Mouse (Mus musculus) 3134 (cell line): ENCODE measurements around the gene Slit2.

Source experiments
- DNase-seq: peaks from one replicate; pipeline ENCODE4 v3.0.0-alpha.2; 2011; ENCODE audit warnings: low spot score; ENCODE audit not compliant: insufficient read length; ENCODE audit errors: extremely low read depth

Slit2 gene

GRCm38 (mm10) chr5:48050637-48051314 lies 67.8 kb downstream of the Slit2 start:
- no peak for DNase-seq

GRCm38 (mm10) chr5:48058612-48059011 lies 75.7 kb downstream of the Slit2 start:
- DNase-seq: no peak

GRCm38 (mm10) chr5:48060715-48061114 lies 77.8 kb downstream of the Slit2 start:
- DNase-seq: no peak

- DNase-seq: no peak
Measured at GRCm38 (mm10) chr5:48078730-48079129, 95.8 kb downstream of the Slit2 start.

GRCm38 (mm10) chr5:48081223-48081881 lies 98.4 kb downstream of the Slit2 start:
- no peak for DNase-seq

- no peak for DNase-seq
Measured at GRCm38 (mm10) chr5:48113400-48113799, 130.5 kb downstream of the Slit2 start.

- no peak for DNase-seq
Measured at GRCm38 (mm10) chr5:48114969-48115537, 132.1 kb downstream of the Slit2 start.

- DNase-seq: no peak
Measured at GRCm38 (mm10) chr5:48122651-48123050, 139.7 kb downstream of the Slit2 start.

- DNase-seq: no peak
Measured at GRCm38 (mm10) chr5:48125770-48126423, 143.0 kb downstream of the Slit2 start.

GRCm38 (mm10) chr5:48129981-48130380 lies 147.0 kb downstream of the Slit2 start:
- DNase-seq: no peak

- no peak for DNase-seq
Measured at GRCm38 (mm10) chr5:48136571-48136970, 153.6 kb downstream of the Slit2 start.

- peak; percentile 15 for DNase-seq
Measured at GRCm38 (mm10) chr5:48138849-48139487, 156.0 kb downstream of the Slit2 start.

GRCm38 (mm10) chr5:48139488-48139862 lies 156.5 kb downstream of the Slit2 start:
- DNase-seq: no peak

GRCm38 (mm10) chr5:48146082-48146481 lies 163.1 kb downstream of the Slit2 start:
- DNase-seq: no peak

- no peak for DNase-seq
Measured at GRCm38 (mm10) chr5:48160829-48161228, 177.9 kb downstream of the Slit2 start.

GRCm38 (mm10) chr5:48181646-48182302 lies 198.8 kb downstream of the Slit2 start:
- no peak for DNase-seq

GRCm38 (mm10) chr5:48184358-48184757 lies 201.4 kb downstream of the Slit2 start:
- no peak for DNase-seq

GRCm38 (mm10) chr5:48187819-48188218 lies 204.9 kb downstream of the Slit2 start:
- DNase-seq: no peak

GRCm38 (mm10) chr5:48199380-48199779 lies 216.4 kb downstream of the Slit2 start:
- DNase-seq: no peak

GRCm38 (mm10) chr5:48215248-48215647 lies 232.3 kb downstream of the Slit2 start:
- DNase-seq: no peak
